Mouse (Mus musculus) neural tube, embryonic 13.5 days (tissue): ENCODE measurements around the gene Sec16a. TPM values are rescaled to one million over a fixed set of nuclear protein-coding genes. Genes with fewer than 3 reads are reported as not detected.

ENCODE experiments used
- ATAC-seq: fragments of 200-750 bp; cut with Nextera tagmentation; 2 replicates; pipeline ENCODE4 v1.8.0; 2017; ENCODE audit warnings: low read depth, mild to moderate bottlenecking, moderate TSS enrichment, moderate library complexity
- H3K27ac ChIP-seq: fragments of 300-500 bp; sonication (generic); replicated peaks from 2 replicates; pipeline ENCODE4 v1.5.1; 2015; ENCODE audit warnings: moderate library complexity, mild to moderate bottlenecking, inconsistent platforms
- H3K27me3 ChIP-seq: fragments of 300-500 bp; sonication (generic); 2 replicates; pipeline ENCODE4 v1.6.1; 2015; ENCODE audit warnings: mild to moderate bottlenecking, inconsistent platforms
- H3K36me3 ChIP-seq: fragments of 300-500 bp; sonication (generic); 2 replicates; pipeline ENCODE4 v1.6.1; 2015; ENCODE audit warnings: mild to moderate bottlenecking, inconsistent platforms
- H3K4me1 ChIP-seq: fragments of 300-500 bp; sonication (generic); replicated peaks from 2 replicates; pipeline ENCODE4 v1.6.1; 2015; ENCODE audit warnings: inconsistent platforms
- H3K4me2 ChIP-seq: fragments of 300-500 bp; sonication (generic); 2 replicates; pipeline ENCODE4 v1.6.1; 2015; ENCODE audit warnings: inconsistent platforms, mild to moderate bottlenecking, moderate library complexity
- H3K4me3 ChIP-seq: fragments of 300-500 bp; sonication (generic); 2 replicates; pipeline ENCODE4 v1.5.1; 2015; ENCODE audit warnings: mild to moderate bottlenecking, inconsistent platforms
- H3K9ac ChIP-seq: fragments of 300-500 bp; sonication (generic); 2 replicates; pipeline ENCODE4 v1.6.1; 2015; ENCODE audit warnings: moderate library complexity, mild to moderate bottlenecking, inconsistent platforms
- H3K9me3 ChIP-seq: fragments of 300-500 bp; sonication (generic); 2 replicates; pipeline ENCODE4 v1.6.1; 2016; ENCODE audit warnings: inconsistent platforms
- WGBS: fragments of 180-500 bp; shearing (Covaris S2); methylation state at CpG from one replicate; pipeline ENCODE4 v1.1.7; 2015; 5-methylcytosine and 5-hydroxymethylcytosine counted together
- polyA plus RNA-seq: library from polyadenylated mRNA; unstranded; fragments of >200 nt; fragmentation: Nextera tagmentation; extraction: Ambion mirVana; gene quantifications from 2 replicates; pipeline ENCODE4 v1.2.1, GENCODE M21; 2015

Gene Sec16a
- polyA plus RNA-seq, 1 experiment from 2014 or later: 18.4 TPM

GRCm38 (mm10) chr2:26483230-26483869 is 38.3 kb upstream of the Sec16a start:
- Histone ChIP-seq H3K27me3 (no peaks in the 10 kb centered on the region), H3K4me3 (no peak overlapping the region), H3K9ac (0 out of 2 replicates have a peak overlapping the region, but pooled peaks have one; percentile 35), H3K27ac (peak overlapping the region; percentile 94), H3K4me2 (peak overlapping the region; percentile 11; the same call in 1 of the 2 replicates), H3K4me1 (peaks cover 99% of the 10 kb centered on the region), H3K36me3 (peaks cover 40% of the 10 kb centered on the region), H3K9me3 (no peaks in the 10 kb centered on the region)
- ATAC-seq: no peak
- WGBS: 53% methylated on average over 13 of the region's 13 CpGs

DNA sequence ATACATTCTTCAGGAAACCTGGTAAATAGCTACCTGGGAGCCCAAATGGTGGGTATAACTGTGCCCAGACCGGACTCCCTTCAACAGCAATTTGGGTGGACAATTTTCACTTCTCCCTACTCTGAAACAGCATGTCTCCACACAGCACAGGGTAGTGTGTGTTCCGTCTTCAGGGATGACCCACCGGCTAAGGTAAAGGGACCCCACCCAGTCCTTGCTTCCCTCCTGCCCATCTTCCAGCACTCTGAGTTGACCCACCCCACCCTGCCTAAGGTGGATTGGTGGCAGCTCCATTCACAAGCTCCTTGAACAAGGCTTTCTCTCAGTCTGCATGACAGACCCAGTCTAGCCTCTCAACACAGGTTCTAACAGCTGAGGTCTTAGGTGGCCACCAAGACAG is 37.8 kb upstream of the Sec16a start:
- H3K9ac ChIP-seq: 0 out of 2 replicates have a peak overlapping the region, but pooled peaks have one; percentile 35
- no peak overlapping the region for H3K4me2 ChIP-seq
- no peaks in the 10 kb centered on the region for H3K9me3 ChIP-seq
- ATAC-seq: no peak
- no peaks in the 10 kb centered on the region for H3K27me3 ChIP-seq
- H3K4me3 ChIP-seq: no peak overlapping the region
- WGBS: 86% methylated on average over 3 of the region's 3 CpGs
- peaks cover 97% of the 10 kb centered on the region for H3K4me1 ChIP-seq
- H3K36me3 ChIP-seq: peaks cover 44% of the 10 kb centered on the region
- peak overlapping the region; percentile 94 for H3K27ac ChIP-seq

DNA sequence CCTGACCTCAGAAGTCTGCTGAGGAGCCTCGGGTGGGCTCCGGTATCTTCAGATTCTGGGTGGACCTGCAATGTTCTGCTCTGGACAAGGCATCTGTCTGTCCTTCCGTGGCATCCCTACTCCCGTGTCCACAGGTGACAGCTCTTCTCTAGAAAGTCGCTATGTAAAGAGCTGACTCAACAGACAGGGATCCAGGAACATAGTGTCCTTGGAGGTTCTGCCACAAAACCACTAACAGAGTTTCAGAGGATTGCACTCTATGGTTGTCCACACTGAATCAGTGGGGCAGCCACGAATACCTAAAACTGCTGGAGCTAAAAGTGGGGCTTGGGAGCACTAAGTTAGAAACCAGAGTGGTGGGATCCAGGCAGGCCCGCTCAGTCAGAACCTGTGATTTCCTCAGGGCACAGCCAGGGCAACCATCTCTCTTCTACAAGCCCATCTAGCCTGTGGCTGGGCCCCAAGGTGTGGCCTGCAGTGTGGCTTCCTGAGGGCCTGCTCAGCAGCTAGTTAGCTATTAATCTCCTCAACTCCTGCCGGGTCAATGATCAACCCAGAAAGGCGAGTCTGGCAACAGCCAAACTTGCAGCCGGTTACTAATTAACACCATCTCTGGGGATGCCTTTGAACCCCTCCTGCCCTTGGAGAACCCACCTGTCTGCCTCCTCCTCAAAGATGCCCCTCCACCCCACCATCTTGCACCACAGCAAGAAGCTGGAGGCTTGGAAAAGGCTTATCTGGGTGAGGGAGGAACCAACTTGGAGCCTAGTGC is 36.9 kb upstream of the Sec16a start:
- H3K4me2 ChIP-seq: no peak overlapping the region
- ATAC-seq: no peak

DNA sequence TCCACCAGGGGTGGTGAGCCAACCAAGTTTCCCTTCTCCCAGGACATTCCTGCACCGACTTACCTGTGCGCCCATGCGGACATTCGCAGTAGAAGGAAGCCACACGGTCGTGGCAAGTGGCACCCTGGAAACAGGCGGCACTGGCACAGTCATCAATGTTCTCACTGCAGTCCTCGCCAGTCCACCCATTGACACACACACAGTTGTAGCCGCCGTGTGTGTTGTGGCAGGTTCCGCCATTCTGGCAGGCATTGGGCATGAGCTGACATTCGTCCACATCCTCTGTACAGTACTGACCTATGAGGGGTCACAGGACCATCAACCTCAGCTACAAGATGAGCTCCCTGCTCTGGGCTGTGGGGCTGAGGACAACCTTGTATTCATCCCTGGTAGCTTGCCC is 35.9 kb upstream of the Sec16a start:
- Histone ChIP-seq H3K9ac (no peak overlapping the region), H3K4me3 (no peak overlapping the region), H3K4me1 (peaks cover 97% of the 10 kb centered on the region), H3K27ac (peak overlapping the region; percentile 94; the same call in 1 of the 2 replicates), H3K4me2 (no peak overlapping the region), H3K9me3 (no peaks in the 10 kb centered on the region), H3K36me3 (peaks cover 62% of the 10 kb centered on the region), H3K27me3 (no peaks in the 10 kb centered on the region)
- 93% methylated on average over 12 of the region's 12 CpGs for WGBS
- ATAC-seq: no peak

More for the DNA sequence above, 36.9 kb upstream of the Sec16a start:
- H3K4me3 ChIP-seq: no peak overlapping the region
- 70% methylated on average over 10 of the region's 10 CpGs for WGBS
- no peaks in the 10 kb centered on the region for H3K9me3 ChIP-seq
- H3K4me1 ChIP-seq: peaks cover 97% of the 10 kb centered on the region
- H3K27me3 ChIP-seq: no peaks in the 10 kb centered on the region
- H3K36me3 ChIP-seq: peaks cover 53% of the 10 kb centered on the region
- no peak overlapping the region for H3K9ac ChIP-seq
- H3K27ac ChIP-seq: peak overlapping the region; percentile 94

GRCm38 (mm10) chr2:26478685-26479205 is 33.7 kb upstream of the Sec16a start:
- Histone ChIP-seq H3K27me3 (no peaks in the 10 kb centered on the region), H3K9me3 (no peaks in the 10 kb centered on the region), H3K27ac (peak overlapping the region; percentile 85), H3K4me1 (peaks cover 91% of the 10 kb centered on the region), H3K9ac (no peak overlapping the region), H3K4me2 (no peak overlapping the region), H3K4me3 (no peak overlapping the region), H3K36me3 (peaks cover 65% of the 10 kb centered on the region)
- WGBS: 75% methylated on average over 2 of the region's 2 CpGs
- peak; percentile 41; the same call in 1 of the 2 replicates for ATAC-seq

DNA sequence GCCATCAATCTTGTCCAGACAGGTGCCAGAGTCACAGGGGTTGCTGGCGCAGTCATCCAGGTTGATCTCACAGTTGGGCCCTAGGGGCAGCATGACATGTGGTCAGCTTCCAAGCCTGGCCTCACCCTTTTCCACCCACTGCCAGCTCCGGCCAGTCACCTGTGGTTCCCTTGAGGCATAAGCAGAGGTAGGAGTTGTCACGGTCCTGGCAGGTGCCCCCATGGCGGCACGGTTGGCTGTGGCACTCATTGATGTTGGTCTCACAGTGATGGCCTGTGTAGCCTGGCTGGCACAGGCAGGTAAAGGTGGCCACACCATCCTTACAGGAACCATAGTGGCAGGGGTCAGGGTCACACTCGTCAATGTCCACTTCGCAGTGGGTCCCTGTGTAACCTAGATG is 32.9 kb upstream of the Sec16a start:
- ATAC-seq: no peak
- Histone ChIP-seq H3K9me3 (no peaks in the 10 kb centered on the region), H3K9ac (no peak overlapping the region), H3K27me3 (no peaks in the 10 kb centered on the region), H3K27ac (peak overlapping the region; percentile 85), H3K36me3 (peaks cover 74% of the 10 kb centered on the region), H3K4me1 (peaks cover 86% of the 10 kb centered on the region), H3K4me3 (no peak overlapping the region), H3K4me2 (no peak overlapping the region)
- 93% methylated on average over 7 of the region's 7 CpGs for WGBS

DNA sequence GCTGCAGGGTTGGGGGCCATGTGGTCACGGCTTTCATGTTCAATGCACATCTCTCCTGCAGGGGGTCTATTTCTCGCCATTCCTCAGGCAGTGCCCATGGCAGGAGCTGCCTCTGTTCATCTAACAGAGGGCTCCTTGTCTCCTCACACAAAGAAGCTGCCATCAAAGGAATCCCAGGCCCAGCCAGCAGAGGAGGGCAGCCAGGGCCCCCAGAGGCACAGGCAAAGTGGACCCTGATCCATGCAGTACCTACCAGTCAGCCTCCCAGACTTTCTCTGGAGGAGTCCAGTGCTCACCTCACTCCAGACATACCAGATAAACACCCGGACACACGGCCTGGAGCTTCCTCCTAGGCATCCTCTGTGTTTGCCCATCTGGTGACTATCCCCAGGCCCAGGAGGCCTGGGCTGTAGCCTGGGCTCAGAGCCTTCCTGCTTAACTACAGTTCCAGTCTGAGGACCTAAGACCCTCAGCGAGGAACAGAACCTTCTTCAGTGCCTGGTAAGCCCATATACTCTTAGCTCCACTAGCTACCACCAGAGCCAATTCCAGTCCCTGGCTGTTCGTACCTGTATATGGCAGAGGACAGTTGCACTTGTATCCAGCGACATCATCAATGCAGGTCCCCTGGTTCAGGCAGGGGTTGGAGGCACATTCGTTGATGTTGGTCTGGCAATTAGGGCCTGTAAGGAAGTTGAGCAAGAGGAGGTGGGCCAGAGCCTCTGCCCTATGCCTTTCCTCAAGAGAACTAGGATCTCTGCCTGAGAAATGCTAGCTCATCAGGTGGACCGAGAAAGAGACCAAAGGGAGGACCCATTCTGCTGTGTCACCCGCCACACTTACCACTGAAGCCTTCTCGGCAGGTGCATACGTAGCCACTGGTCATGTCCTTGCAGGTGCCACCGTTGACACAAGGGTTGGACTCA is 30.8 kb upstream of the Sec16a start:
- peak; percentile 75 for ATAC-seq
- 63% methylated on average over 13 of the region's 13 CpGs for WGBS
- Histone ChIP-seq H3K9ac (0 out of 2 replicates have a peak overlapping the region, but pooled peaks have one; percentile 1), H3K4me1 (peaks cover 73% of the 10 kb centered on the region), H3K27ac (peak overlapping the region; percentile 85), H3K4me2 (no peak overlapping the region), H3K4me3 (no peak overlapping the region), H3K27me3 (no peaks in the 10 kb centered on the region), H3K9me3 (no peaks in the 10 kb centered on the region), H3K36me3 (peaks cover 80% of the 10 kb centered on the region)

DNA sequence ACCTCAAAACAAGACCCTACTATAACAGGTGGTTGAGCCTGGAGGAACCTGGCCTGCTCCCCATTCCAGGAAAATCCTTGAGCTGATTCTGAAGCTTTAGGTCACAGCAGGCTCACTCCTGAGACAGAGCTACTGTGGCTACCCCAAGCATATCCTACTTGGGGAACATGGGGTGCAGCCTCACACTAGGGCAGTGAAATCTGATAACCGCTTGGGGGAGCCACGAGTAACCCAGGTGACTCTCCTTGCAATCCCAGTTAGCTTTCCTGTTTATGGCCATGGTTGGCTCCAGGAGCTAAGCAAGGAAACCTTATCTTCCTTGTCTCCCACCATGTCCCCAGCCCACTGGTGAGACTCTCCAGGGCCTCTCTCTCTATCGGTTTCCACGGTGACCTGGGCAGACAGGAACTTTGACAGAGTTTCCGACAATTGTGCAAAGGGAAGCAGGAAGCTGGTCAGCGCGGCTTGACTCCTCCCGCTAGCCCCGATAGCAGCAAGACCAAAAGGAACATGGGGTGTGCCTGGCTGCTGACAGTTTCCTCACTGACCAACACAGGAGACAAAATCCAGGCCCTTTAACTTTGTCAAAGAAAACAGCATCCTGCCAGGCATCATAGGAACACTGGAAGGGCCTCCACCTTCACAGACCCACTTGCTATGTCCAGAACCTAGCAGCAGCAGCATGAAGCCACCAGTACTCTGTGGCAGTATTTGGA is 29.9 kb upstream of the Sec16a start:
- no peak overlapping the region for H3K4me2 ChIP-seq
- 0 out of 2 replicates have a peak overlapping the region, but pooled peaks have one; percentile 1 for H3K9ac ChIP-seq
- WGBS: 26% methylated on average over 9 of the region's 9 CpGs
- peaks cover 81% of the 10 kb centered on the region for H3K36me3 ChIP-seq
- H3K27me3 ChIP-seq: no peaks in the 10 kb centered on the region
- no peaks in the 10 kb centered on the region for H3K9me3 ChIP-seq
- no peak overlapping the region for H3K4me3 ChIP-seq
- H3K4me1 ChIP-seq: peaks cover 65% of the 10 kb centered on the region
- peak overlapping the region; percentile 85 for H3K27ac ChIP-seq
- ATAC-seq: no peak

DNA sequence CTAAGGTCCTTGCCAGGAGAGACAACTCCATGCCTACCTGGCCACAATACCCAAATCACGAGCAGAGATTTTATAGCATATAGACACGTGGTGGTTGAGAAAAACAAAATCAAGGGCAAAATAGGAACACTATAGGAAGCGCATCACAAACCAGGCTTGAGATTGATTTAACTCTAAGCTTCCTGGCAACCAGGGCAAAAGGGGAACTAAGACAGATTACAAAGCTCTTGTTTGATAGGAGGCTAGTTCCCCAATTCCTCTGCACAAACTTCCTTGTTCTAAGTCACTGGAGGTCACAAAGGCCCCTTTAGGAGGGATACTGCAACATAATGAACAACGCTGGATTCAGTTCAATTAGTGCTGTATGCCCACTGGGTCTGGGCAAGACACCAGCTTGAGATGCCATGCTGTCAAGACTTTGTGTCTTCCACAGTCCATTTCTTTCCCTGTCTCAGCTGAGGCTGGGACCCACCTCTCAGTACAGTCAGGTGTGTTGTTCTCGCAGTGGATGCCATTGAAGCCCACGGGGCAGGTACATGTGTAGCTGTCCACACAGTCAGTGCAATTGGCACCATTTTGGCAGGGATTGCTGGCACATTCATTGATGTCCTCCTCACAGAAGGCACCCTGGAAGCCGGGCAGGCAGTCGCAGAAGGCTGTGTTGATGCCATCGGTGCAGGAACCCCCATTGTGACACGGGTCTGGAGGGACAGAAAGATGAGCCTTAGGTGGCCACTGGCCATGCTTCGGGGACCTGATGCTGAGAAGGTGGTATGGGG is 27.5 kb upstream of the Sec16a start:
- 85% methylated on average over 11 of the region's 11 CpGs for WGBS
- Histone ChIP-seq H3K4me1 (peaks cover 43% of the 10 kb centered on the region), H3K36me3 (peaks cover 82% of the 10 kb centered on the region), H3K4me2 (no peak overlapping the region), H3K9ac (no peak overlapping the region), H3K9me3 (no peaks in the 10 kb centered on the region), H3K27me3 (no peaks in the 10 kb centered on the region), H3K27ac (0 out of 2 replicates have a peak overlapping the region, but pooled peaks have one; percentile 5), H3K4me3 (no peak overlapping the region)
- no peak for ATAC-seq

DNA sequence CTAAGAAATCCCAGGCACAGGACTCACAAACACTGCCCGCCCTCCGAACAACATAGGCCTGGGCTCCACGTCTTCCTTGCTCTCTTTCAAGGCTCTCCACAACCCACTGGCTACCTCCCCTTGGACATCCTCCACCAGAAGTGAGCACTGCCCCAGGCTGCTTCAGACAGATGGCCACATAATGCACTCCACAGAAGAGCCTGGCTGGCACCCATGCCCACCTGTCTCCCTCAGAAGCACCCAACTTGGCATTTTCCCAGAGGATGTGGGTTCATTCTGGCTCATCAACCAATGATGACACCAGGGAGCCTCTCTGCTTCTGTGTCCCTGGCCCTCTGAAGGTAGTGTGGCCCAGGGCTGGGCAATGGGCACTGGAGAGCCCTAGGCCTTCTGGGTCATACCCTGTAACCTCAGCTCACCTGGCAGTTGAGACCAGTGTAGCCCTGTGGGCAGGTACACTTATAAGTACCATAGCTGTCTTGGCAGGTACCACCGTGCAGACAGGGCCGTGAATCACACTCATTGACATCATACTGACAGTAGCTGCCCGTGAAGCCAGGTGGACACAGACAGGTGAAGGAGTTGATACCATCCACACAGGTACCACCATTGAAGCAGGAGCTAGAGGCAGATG is 26.8 kb upstream of the Sec16a start:
- Histone ChIP-seq H3K27ac (0 out of 2 replicates have a peak overlapping the region, but pooled peaks have one; percentile 5), H3K4me3 (no peak overlapping the region), H3K36me3 (peaks cover 82% of the 10 kb centered on the region), H3K9me3 (no peaks in the 10 kb centered on the region), H3K27me3 (no peaks in the 10 kb centered on the region), H3K9ac (0 out of 2 replicates have a peak overlapping the region, but pooled peaks have one; percentile 26), H3K4me2 (no peak overlapping the region), H3K4me1 (peaks cover 35% of the 10 kb centered on the region)
- no peak for ATAC-seq
- 86% methylated on average over 6 of the region's 6 CpGs for WGBS
